29 mouse cellular contexts compared by ENCODE assay signal in genomic region chr9:118458039-118458438, GRCm38 (mm10). TPM values are rescaled to one million over a fixed set of nuclear protein-coding genes. Genes with fewer than 3 reads are reported as not detected.
"Had no signal": no experiment of that assay in that cellular context is flagged by ENCODE, and none has a peak within 500 bp of the region (broad histone marks: within the 10 kb centered on the region; RNA-seq: fewer than 3 reads in every experiment).

No protein-coding gene starts in this region.

- H3K27ac ChIP-seq: embryonic facial prominence, embryonic 10.5 days; embryonic facial prominence, embryonic 12.5 days; embryonic facial prominence, embryonic 13.5 days; embryonic facial prominence, embryonic 15.5 days; forebrain, embryonic 10.5 days; forebrain, embryonic 12.5 days; forebrain, embryonic 13.5 days; forebrain, embryonic 15.5 days; gastrocnemius, adult 2 months; heart, adult 2 months; heart, embryonic 10.5 days had no signal

- H3K4me3 ChIP-seq: embryonic facial prominence, embryonic 10.5 days; embryonic facial prominence, embryonic 12.5 days; embryonic facial prominence, embryonic 13.5 days; embryonic facial prominence, embryonic 15.5 days; erythroblast, embryonic 14.5 days; forebrain, embryonic 10.5 days; forebrain, embryonic 12.5 days; forebrain, embryonic 13.5 days; forebrain, embryonic 15.5 days; gastrocnemius, adult 2 months; heart, adult 2 months; heart, embryonic 10.5 days had no signal

- DNase-seq: cerebellum, adult 8-10 months; cerebellum, adult 9-10 months; cerebellum, adult 9-11 months; cerebellum, postnatal 36 days; embryo, embryonic 11 days; forebrain, postnatal 0 days; gastrocnemius, adult 2 months; gastrocnemius, postnatal 10 days; gastrocnemius, postnatal 14 days; gastrocnemius, postnatal 25 days; gastrocnemius, postnatal 36 days; heart, adult 11 months; heart, adult 18-20 months; heart, adult 2 months had no signal

- H3K4me1 ChIP-seq: embryonic facial prominence, embryonic 12.5 days; embryonic facial prominence, embryonic 13.5 days; embryonic facial prominence, embryonic 15.5 days; forebrain, embryonic 12.5 days had no signal

- H3K27me3 ChIP-seq: forebrain, embryonic 13.5 days had no signal

RNA-seq across cellular contexts. Expression of gene Eomes, which starts 20.0 kb away (rescaled TPM):
- total RNA-seq: common myeloid progenitor, adult 5-6 weeks; gastrocnemius, adult 18-20 months; gastrocnemius, adult 2 months; gastrocnemius, adult 8-10 months; gastrocnemius, postnatal 10 days; gastrocnemius, postnatal 14 days; gastrocnemius, postnatal 25 days; gastrocnemius, postnatal 36 days; gastrocnemius, postnatal 4 days; granulocyte monocyte progenitor cell, adult 5-6 weeks had no signal
- polyA plus RNA-seq: embryonic facial prominence, embryonic 15.5 days; erythroblast, embryonic 14.5 days had no signal
